Mouse (Mus musculus): Measurements from ENCODE around the gene Gm9789.
"Not testable (repeated sequence)": the region's sequence is repeated elsewhere in the genome, so short reads cannot be mapped to it uniquely, and the experiment has no call there.

Gene Gm9789

DNA sequence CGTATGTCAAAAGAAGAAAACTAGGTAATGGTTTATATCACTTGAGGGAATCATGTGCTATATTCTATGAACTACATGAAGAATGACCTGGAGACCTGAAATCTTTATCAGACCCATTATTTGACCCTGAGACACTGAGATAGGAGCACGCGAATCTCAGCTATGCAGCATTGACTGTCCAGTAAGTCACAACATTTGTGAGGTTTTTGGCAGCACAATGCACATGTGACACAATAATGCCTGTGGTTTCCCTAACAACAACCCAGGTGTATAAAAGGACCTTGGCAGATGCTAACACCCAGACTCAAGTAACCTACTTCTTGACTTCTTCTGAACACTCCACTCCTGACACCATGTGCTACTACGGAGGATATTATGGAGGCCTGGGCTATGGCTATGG lies at the start of gene Gm9789:
Gene Gm9789 (plus strand): TSS at position 301 of the 400 bp plus-strand sequence.
- DNase-seq (ENCODE audit: low spot score), result no peak

DNA sequence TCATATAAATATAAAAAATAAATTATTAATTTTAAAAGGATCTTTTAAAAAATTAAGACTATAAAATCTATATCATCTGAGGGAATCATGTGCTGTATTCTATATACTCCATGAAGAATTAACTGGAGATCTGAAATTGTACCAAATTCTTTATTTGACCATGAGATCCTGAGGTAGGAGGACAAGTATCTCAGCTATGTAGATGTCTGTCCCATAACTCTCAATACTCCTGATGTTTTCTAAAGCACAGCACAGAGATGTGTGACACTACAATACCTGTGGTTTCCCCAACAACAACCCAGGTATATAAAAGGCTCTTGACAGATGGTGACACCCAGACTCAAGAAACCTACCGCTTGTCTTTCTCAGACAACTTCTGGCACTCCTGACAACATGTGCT lies 17.2 kb upstream of the Gm9789 start, which contains the start of gene Gm6358:
Gene Gm6358 (plus strand): TSS at position 301 of the 400 bp plus-strand sequence.
- no peak for DNase-seq (ENCODE audit: low spot score)

DNA sequence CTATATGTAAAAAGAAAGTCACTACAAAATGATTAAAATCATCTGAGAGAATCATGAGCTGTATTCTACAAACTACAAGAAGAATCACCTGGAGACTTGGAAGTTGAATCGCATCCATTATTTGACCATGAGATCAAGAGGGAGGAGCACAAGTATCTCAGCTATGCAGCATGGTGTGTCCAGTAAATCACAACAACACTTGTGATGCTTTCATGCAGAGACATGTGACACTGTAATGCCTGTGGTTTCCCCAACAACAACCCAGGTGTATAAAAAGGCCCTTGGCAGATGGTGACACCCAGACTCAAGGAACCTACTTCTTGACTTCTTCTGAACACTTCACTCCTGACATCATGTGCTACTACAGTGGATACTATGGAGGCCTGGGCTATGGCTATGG lies 7.0 kb upstream of the Gm9789 start, which contains the start of gene Gm10061:
Gene Gm10061 (plus strand): TSS at position 301 of the 400 bp plus-strand sequence.
- no peak for DNase-seq (ENCODE audit: low spot score)

DNA sequence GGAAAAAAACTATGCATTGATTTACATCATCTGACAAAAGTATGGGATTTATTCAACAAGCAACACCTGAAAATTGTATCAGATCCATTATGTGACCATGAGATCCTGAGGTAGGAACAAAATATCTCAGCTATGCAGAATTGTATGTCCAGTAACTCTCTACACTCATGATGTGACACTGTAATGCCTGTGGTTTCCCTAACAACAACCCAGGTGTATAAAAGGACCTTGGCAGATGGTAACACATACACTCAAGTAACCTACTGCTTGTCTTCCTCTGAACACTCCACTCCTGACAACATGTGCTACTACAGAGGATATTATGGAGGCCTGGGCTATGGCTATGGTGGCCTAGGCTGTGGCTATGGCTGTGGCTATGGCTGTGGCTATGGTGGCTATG lies 11.4 kb downstream of the Gm9789 start, which contains the start of gene Gm7735:
Gene Gm7735 (plus strand): TSS at position 301 of the 400 bp plus-strand sequence.
- not testable (repeated sequence) for DNase-seq (ENCODE audit: low spot score)

GRCm38 (mm10) chr16:89174435-89174834 lies 16.7 kb downstream of the Gm9789 start, which contains the start of gene 1110057P08Rik:
Gene 1110057P08Rik, plus strand, starts transcription at chr16:89174735.
- no peak for DNase-seq (ENCODE audit: low spot score)

DNA sequence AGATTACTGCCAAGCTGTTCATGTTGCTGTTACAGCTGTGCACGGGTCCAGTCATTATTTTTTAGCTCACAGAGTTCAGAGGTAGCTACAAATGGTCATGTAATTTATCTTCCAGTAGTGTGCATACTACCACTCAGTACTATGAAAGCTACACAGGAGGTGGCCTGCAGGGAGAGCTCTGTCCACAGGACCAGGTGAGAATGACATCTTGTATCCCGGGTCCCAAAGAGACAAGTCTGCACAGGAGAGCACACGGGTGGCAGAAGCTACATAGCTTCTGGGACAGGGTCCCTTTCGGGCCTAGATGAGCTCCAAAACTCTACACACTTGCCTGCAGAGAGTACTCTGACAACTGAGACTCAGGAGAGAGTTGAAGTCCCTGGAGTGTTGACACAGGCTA lies 30.9 kb downstream of the Gm9789 start:
- DNase-seq (ENCODE audit: low spot score), result no peak

- DNase-seq (ENCODE audit: low spot score), result no peak
Measured at GRCm38 (mm10) chr16:89205561-89205960, 47.8 kb downstream of the Gm9789 start, which contains the start of gene Krtap20-2. Gene Krtap20-2, plus strand, starts transcription at chr16:89205861.
